Mouse (Mus musculus) kidney, postnatal 0 days (tissue): ENCODE results near the gene BC005537. TPM values are rescaled to one million over a fixed set of nuclear protein-coding genes. Genes with fewer than 3 reads are reported as not detected.

Source experiments
- ATAC-seq: fragments of 200-750 bp; cut with Nextera tagmentation; replicated peaks from 2 replicates; pipeline ENCODE4 v1.8.0; 2017; ENCODE audit warnings: low read depth, moderate number of reproducible peaks, moderate TSS enrichment, moderate library complexity; ENCODE audit not compliant: low FRiP score
- DNase-seq: peaks from one replicate; pipeline ENCODE4 v3.0.0-alpha.2; 2016; ENCODE audit warnings: low spot score
- H3K27ac ChIP-seq: fragments of 300-500 bp; sonication (generic); 2 replicates; pipeline ENCODE4 v1.5.1; 2014; ENCODE audit warnings: mild to moderate bottlenecking
- H3K27me3 ChIP-seq: fragments of 300-500 bp; sonication (generic); 2 replicates; pipeline ENCODE4 v1.6.1; 2014; ENCODE audit warnings: low read length, mixed read lengths; ENCODE audit not compliant: insufficient read depth
- H3K36me3 ChIP-seq: fragments of 300-500 bp; sonication (generic); 2 replicates; pipeline ENCODE4 v1.6.1; 2014; ENCODE audit warnings: low read length, mixed read lengths; ENCODE audit not compliant: insufficient read depth
- H3K4me1 ChIP-seq: fragments of 300-500 bp; sonication (generic); replicated peaks from 2 replicates; pipeline ENCODE4 v1.6.1; 2014; ENCODE audit warnings: antibody characterized with exemption, low read length, mixed read lengths; ENCODE audit not compliant: insufficient read depth
- H3K4me2 ChIP-seq: fragments of 300-500 bp; sonication (generic); 2 replicates; pipeline ENCODE4 v1.6.1; 2014; ENCODE audit warnings: mild to moderate bottlenecking, low read length, moderate library complexity, mixed read lengths
- H3K4me3 ChIP-seq: fragments of 300-500 bp; sonication (generic); replicated peaks from 2 replicates; pipeline ENCODE4 v1.5.1; 2014; ENCODE audit warnings: low read depth, low read length
- H3K9ac ChIP-seq: fragments of 300-500 bp; sonication (generic); 2 replicates; pipeline ENCODE4 v1.6.1; 2014; ENCODE audit warnings: low read depth, low read length
- H3K9me3 ChIP-seq: fragments of 300-500 bp; sonication (generic); replicated peaks from 2 replicates; pipeline ENCODE4 v1.6.1; 2016; ENCODE audit warnings: low read length, inconsistent platforms, mixed read lengths
- CTCF ChIP-seq: IDR thresholded peaks from 2 replicates; pipeline ENCODE4 v1.5.1; 2016; ENCODE audit warnings: antibody characterized with exemption, low read depth, mild to moderate bottlenecking, moderate library complexity
- WGBS: fragments of 180-500 bp; shearing (Covaris S2); extraction: QIAGEN DNeasy Blood & Tissue Kit; methylation state at CpG from one replicate; pipeline ENCODE4 v1.1.7; 2014; 5-methylcytosine and 5-hydroxymethylcytosine counted together
- polyA plus RNA-seq: library from polyadenylated mRNA; unstranded; fragments of >200 nt; fragmentation: Nextera tagmentation; extraction: Ambion mirVana; gene quantifications from 2 replicates; pipeline ENCODE4 v1.2.1, GENCODE M21; 2015

Gene BC005537
- polyA plus RNA-seq, 1 experiment from 2014 or later = 19.1 TPM

GRCm38 (mm10) chr13:24824647-24825046 lies 23.2 kb downstream of the BC005537 start:
- DNase-seq (no peak), ATAC-seq (no peak)
- 87% methylated on average over 4 of the region's 4 CpGs for WGBS
- H3K27ac ChIP-seq = no peak overlapping the region
- H3K9me3 ChIP-seq = no peaks in the 10 kb centered on the region
- no peak overlapping the region for H3K4me3 ChIP-seq
- TF ChIP-seq CTCF = no peak
- peaks cover 3% of the 10 kb centered on the region; the same call in 1 of the 2 replicates for H3K36me3 ChIP-seq
- H3K27me3 ChIP-seq = no peaks in the 10 kb centered on the region
- no peaks in the 10 kb centered on the region for H3K4me1 ChIP-seq
- no peak overlapping the region for H3K9ac ChIP-seq
- H3K4me2 ChIP-seq = no peak overlapping the region

DNA sequence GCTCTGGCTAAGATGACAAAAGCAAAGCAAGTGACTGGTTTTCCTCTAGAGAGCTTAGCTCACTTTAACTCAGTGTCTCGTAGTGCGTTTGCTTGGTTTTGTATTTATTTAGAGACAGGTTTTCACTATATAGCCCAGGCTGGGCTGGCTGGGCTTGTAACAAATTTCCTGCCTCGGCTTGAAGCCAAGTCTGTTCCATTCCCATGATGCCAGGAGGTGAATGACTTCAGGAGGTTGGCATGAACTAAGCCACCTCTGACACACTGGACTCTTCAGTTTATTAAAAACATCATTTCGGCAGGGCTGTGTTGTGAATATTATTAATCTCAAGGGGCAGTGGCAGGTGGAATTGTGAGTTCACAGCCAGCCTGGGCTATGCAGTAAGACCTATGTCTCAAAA lies 24.1 kb downstream of the BC005537 start:
- Histone ChIP-seq H3K4me1 (no peaks in the 10 kb centered on the region), H3K36me3 (no peaks in the 10 kb centered on the region), H3K4me2 (no peak overlapping the region), H3K27ac (no peak overlapping the region), H3K4me3 (no peak overlapping the region), H3K27me3 (no peaks in the 10 kb centered on the region), H3K9me3 (no peaks in the 10 kb centered on the region), H3K9ac (no peak overlapping the region)
- ATAC-seq (no peak), DNase-seq (no peak)
- 85% methylated on average over 4 of the region's 4 CpGs for WGBS
- TF ChIP-seq CTCF = no peak

DNA sequence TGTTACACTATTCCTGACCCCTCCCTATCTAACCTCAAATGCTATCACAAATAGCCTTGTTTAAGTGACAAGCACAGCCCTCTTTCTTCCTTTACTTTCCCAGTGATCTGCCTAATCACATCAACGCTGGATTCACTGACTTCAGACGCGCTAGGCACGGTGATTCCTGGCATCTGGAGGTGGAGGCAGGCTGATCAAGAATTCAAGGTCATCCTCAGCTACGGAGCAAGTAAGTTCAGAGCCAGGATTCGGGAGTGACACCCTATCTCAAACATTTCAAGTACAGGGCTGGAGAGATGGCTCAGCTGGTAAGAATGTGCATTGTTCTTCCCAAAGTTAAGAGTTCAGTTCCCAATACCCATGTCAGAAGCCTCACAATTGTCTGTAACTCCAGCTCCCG lies 24.7 kb downstream of the BC005537 start:
- H3K4me1 ChIP-seq = no peaks in the 10 kb centered on the region
- no peak for ATAC-seq

DNA sequence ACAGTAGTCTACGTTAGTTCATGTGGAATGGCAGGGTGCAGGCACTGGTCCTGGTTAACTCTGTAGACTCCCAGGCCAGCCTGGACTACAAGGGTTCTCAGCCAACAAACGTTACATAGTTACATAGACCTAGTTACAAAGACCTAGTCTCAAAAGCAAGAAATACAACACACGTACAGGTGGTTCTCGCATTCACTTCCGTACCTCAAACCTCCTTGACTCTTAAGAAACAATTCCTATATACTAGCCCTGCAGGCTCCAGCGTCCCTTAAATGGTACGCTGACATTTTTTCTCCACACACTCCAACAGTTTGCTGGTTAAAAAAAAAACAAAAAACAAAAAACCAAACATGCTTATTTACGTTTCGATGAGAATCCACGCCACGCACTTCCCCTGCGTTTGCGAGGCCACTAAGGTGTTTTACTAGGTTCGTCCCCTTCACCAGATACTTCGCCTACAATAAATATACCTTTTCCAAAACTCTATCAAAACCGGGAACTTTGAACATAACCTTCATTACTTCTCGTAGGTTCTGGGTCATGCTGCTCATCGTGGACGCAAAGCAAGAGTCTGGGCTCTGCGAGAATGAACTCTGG lies 29.4 kb downstream of the BC005537 start:
- Histone ChIP-seq H3K27ac (peak overlapping the region; percentile 94), H3K36me3 (no peaks in the 10 kb centered on the region), H3K9me3 (no peaks in the 10 kb centered on the region), H3K4me1 (peaks cover 8% of the 10 kb centered on the region), H3K27me3 (no peaks in the 10 kb centered on the region), H3K4me3 (peak overlapping the region; percentile 91), H3K4me2 (peak overlapping the region; percentile 74), H3K9ac (peak overlapping the region; percentile 94)
- WGBS = 1% methylated on average over 20 of the region's 20 CpGs
- peak; percentile 31 for DNase-seq
- TF ChIP-seq CTCF = no peak
- no peak for ATAC-seq

More for the DNA sequence above, 24.7 kb downstream of the BC005537 start:
- no peaks in the 10 kb centered on the region for H3K36me3 ChIP-seq
- DNase-seq = no peak
- H3K9ac ChIP-seq = no peak overlapping the region
- H3K9me3 ChIP-seq = no peaks in the 10 kb centered on the region
- WGBS = 81% methylated on average over 7 of the region's 7 CpGs
- H3K27ac ChIP-seq = no peak overlapping the region
- H3K4me2 ChIP-seq = no peak overlapping the region
- no peaks in the 10 kb centered on the region for H3K27me3 ChIP-seq
- no peak for TF ChIP-seq CTCF
- H3K4me3 ChIP-seq = no peak overlapping the region

- peak within 1 kb of the TSS; percentile 94 for H3K27ac ChIP-seq
- no peaks in the 10 kb centered on the region for H3K36me3 ChIP-seq
- WGBS = under 1% methylated on average over 86 of the region's 90 CpGs
- no peaks in the 10 kb centered on the region for H3K27me3 ChIP-seq
- H3K9me3 ChIP-seq = no peaks in the 10 kb centered on the region
- ATAC-seq (peak; percentile 95), DNase-seq (peak; percentile 96)
- peak; percentile 27; the same call in 1 of the 2 replicates for TF ChIP-seq CTCF
- H3K4me3 ChIP-seq = peak within 1 kb of the TSS; percentile 91
- peak within 1 kb of the TSS; percentile 74 for H3K4me2 ChIP-seq
- H3K4me1 ChIP-seq = peaks cover 8% of the 10 kb centered on the region
- peak within 1 kb of the TSS; percentile 94 for H3K9ac ChIP-seq
Observed at GRCm38 (mm10) chr13:24831353-24832130, 30.1 kb downstream of the BC005537 start, which contains the start of the genes Acot13 and Tdp2. Acot13 (minus strand) TSS chr13:24831540. Tdp2 (plus strand) TSS chr13:24831679.

DNA sequence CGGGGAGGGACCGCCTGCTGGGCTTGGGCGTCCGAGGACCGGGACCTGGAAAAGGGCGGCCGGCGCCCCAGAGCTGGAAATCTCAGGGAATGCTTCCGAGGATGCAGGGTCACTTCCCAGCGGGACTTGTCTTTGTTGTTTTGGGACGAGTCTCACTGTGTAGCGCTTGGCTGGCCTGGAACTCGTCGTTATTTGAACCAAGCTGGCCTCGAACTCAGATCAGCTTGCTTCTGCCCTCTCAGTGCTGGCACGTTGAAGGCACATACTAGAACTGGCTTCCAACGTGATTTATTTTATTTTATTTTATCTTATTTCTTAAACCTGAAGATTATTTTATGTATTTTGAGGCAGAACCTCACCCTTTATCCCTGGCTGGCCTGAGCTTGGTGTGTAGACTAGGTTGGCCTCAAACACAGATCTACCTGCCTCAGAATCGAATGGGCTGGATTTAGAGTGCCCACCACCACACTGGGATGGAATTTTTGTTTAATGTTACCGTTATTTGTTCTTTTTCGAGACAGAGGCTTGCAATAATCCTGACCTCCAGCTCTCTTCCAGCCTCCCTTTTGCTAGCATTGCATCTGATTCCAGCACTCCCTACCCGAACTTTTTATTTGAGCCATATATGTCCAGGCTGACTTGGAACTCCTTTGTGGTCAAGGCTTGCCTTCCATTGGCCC lies 30.8 kb downstream of the BC005537 start:
- Histone ChIP-seq H3K27me3 (no peaks in the 10 kb centered on the region), H3K27ac (peak overlapping the region; percentile 94), H3K9ac (peak overlapping the region; percentile 94), H3K4me3 (peak overlapping the region; percentile 91), H3K4me2 (peak overlapping the region; percentile 74), H3K36me3 (no peaks in the 10 kb centered on the region), H3K4me1 (peaks cover 8% of the 10 kb centered on the region), H3K9me3 (no peaks in the 10 kb centered on the region)
- DNase-seq = no peak
- no peak for TF ChIP-seq CTCF
- no peak; the same call in 1 of the 2 replicates for ATAC-seq
- 2% methylated on average over 21 of the region's 21 CpGs for WGBS
